Mouse (Mus musculus) thymus, postnatal 14 days (tissue): ENCODE measurements around the gene Cog7.

ENCODE experiments used
- DNase-seq: peaks from one replicate; pipeline ENCODE4 v3.0.0; 2021

Cog7 gene

DNA sequence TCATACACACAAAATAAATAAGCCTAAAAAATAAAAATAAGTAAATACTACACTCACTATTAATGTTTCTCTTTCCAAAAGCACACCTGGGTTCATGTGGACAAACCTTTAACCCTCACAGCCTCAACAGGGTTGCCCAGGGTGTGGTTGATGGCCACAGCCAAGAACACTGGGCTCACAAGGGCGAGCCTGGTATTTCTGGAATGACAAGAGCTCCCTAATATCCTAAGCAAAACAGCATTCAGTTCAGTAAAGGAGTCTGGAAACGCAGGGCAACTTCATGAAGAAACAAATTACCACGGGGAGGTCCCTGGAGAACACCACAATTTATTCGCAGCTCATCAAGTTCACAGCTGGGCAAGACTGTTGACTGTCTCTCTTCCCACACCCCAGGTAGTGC lies 34.0 kb downstream of the Cog7 start:
- DNase-seq, result no peak

DNA sequence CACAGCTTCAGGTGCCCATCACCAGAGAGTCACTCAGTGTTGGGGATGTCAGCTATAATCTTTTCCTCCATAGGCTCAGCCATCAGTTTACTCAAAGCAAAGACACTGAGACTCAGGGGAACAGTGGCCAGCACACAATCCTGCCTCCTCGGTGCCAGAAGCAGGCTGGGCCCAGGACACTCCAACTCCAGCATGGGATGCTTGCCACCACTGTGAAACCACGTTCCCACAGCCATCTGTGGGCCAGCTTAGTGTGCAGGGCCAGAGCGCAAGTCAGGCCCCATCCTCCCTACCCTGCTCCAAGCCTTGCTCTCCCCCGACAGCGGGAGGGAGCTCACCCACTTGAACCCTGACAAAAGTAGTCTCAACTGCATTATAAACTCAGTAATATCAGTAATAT lies 35.3 kb downstream of the Cog7 start:
- no peak for DNase-seq

DNA sequence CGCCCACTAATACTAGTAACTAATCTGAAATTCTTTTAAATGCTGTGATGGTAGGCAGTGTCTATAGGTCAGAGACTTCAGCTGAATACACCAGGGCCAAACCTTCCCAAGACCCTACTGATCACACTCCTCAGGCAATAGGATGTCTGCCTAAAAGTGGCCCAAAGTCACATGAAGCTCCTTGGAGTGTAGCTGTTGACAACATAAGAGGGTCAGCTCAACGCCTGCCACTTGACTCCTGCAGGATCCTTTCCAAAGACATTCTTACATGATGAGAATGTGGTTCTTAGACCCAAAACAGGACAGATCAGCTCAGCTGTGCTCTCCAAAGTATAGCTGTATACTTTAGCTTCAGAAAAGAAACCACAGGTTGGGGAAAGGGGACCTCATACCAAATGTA lies 39.1 kb downstream of the Cog7 start:
- DNase-seq, result no peak

DNA sequence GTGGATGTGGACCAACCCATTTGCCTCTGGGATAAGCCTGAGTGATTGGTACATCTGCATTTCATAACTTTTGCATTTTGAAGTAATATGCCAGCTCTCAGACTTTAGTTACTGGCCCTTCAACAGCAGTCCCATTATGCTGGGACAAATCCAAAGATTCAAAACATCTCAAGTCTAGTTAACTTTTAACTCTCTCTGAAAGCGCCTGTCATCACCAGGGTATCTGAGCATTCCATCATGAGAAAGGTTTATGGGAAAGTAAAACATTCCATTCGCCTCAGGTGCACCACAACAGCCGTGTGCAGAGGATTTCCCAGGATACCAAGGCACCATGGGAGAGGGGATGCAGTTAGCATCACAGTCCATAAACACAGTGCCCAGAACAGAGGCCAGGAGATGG lies 39.9 kb downstream of the Cog7 start:
- no peak for DNase-seq

DNA sequence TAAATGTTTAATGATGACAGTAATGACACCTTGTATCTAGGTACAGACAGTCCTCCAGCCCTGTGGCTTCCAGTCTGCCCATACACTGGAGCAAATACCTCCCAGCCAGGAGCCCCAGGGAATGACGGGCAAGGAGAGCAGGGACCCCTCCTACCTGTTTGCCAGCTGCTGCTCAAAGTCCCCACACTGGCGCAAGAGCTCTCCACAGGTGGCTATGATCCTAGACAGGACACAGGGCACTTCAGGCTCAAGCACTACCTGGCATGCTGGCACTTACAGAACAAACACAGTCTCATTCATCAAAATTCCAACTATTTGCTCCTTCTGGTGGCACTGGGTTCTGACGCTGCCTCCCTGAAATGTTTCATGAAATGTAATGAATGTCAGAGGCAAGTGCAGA lies 40.5 kb downstream of the Cog7 start:
- DNase-seq, result no peak

DNA sequence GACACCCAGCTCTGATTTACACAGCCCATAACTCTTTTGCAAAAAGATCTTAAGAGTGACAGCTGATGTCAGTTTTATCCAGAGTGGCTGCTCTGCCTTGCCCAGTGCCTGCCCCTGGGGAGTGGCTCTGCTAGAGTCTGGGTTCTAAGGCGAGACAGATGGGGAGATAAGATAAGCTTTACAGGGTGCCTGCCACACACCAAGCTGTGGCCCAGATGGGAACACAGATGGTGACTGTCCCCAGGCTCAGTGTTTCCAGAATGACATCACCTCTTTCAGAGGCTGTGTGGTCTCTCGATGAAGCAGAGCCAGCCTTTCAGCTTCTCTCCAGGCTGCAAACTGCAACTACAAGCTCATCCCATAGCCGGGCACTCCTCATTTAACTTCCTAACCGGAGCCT lies 41.8 kb downstream of the Cog7 start:
- no peak for DNase-seq

DNA sequence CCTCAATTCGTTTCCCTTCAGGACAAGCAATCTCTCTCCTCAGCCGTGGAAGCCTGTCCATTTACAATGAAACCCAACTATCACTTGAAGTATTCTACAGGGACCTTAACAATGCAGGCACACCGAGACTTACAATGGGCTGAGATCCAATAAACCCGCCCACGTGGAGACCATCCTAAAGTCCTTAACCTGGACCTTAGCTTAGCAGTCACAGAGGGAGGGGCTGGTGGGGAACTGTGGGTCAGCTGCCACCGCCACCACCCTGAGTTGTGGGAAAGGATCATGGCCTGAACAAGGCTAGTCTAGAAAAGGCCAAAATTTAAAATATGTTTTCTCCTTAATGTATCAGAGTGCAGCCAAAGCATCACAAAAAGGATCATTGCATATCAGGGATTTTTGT lies 42.3 kb downstream of the Cog7 start:
- no peak for DNase-seq

DNA sequence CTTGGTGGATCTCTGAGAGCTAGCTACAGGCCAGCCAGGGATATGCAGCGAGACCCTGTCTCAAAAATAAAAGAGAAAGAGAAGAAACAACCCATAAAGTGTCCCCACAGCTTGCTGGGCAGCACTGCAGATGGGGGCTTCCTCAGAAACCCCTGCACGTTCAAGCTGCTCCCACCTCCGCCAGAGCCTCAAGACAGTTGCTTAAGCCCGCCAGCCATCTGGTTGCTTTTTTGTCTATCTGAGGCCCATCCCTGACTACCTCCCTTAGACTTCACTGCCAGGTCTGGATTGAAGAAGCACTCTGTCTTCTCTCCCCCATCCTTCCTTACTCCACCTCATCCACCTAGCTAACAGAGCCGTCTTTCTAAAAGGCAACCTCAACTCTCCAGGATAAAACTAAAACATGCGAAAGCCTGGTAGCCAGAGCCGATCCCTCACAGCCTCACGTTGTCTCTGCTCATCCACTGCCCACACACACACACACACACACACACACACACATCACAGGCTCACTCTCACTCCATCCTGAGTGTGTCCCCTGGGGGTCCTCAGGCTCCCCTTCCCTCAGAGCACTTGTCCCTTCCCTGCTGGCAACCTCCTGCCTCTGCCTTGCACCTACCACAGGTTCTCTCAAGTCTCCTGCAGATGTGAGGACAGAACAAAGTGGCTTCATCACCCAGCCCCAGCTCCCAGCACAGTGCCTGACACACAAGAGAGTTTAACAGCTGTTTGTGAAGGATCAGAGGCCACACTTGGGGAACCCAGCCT lies 43.2 kb downstream of the Cog7 start:
- DNase-seq, result no peak

DNA sequence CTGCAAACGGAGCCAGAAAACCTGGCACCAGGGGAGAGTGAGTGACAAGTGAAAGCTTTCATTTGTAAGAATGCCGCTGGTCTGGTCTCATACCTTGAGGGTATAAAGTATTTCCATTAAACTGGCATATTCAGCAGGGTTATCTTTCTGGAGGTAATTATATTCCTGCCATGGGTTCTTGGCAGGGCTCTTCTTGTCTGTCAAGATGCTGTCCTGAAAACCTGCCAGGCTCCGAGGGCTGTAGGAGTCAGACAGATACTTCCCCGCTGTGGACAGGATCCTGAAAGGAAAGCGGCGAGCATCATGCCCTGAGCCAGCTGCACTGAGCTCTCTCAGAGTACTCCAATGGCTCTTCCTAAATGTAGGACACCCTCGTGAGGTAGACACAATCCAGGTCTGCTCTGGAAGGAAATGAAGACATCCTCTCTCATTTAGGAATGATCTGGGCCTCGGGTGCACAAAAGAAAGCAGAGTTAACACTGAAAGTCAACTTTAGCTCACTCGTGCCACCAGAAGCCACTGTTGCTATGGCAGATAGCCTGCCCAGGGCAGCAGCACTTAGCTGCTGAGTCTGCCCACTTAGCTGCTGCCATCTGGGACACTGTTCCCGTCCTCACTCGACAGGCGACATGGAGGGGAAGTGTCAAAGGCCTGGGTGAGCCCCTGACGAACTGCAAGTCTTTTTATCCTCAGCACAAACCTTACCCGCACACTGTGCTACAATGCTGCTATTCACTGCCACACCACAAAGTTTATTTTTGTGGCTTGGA lies 44.5 kb downstream of the Cog7 start:
- no peak for DNase-seq

DNA sequence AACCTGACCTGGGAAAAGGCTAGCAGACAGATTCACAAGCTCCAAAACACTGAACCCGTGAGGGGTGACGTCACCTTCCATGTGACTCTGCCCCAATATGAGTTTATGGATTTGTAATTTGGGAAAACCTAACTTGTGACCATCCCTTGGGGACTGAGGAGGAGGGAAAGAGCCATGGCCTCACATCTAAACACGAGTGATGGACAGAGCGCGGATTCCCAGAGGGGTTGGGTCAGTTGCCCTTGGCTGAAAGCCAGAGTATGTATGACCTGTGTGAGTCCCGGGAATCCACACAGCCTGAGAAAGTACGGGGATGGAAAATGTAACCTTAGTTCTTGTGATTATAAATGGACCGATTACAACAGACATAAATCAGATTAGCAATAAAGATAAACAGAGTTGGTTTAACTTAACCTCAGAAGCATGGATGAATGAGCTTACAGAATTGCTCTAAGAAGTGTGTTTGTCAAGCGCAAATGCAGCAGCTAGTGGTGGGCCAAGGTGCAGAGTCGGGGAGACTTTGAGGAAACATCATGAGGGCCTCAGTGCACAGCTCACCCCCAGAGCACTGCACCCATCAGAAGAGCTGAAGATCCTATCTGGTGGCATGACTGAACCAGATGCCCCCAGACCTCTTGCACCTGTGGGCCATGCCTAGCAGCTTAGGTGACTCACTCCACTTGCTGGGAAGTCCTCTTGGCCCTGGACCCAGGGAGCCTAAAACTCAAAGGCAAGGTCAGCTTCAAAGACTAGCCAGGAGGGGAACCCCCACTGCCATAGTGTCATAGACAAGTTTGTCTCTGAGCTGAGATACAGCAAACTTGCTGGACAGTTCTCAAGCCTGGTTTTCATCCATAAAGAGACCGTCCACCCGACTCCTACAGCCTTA lies 45.4 kb downstream of the Cog7 start:
- DNase-seq, result no peak

DNA sequence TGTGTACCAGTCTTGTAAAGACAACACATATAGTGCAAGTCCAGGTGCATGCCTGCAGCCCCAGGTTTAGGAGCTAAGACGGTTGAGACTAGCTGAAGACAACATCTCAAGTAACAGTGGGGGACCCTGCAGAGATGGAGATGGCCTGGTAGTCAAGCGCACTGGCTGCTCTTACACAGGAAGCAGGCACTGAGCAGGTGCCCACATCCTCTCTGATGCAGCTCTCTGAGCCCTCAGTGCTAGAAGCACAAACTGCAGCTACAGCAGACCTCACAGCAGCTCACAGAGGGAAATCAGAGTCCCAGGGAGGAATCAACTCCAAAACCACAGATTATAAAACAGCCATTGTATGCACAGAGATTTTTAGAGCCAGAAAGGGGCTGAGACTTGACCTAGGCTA lies 47.2 kb downstream of the Cog7 start:
- peak; percentile 58 for DNase-seq

DNA sequence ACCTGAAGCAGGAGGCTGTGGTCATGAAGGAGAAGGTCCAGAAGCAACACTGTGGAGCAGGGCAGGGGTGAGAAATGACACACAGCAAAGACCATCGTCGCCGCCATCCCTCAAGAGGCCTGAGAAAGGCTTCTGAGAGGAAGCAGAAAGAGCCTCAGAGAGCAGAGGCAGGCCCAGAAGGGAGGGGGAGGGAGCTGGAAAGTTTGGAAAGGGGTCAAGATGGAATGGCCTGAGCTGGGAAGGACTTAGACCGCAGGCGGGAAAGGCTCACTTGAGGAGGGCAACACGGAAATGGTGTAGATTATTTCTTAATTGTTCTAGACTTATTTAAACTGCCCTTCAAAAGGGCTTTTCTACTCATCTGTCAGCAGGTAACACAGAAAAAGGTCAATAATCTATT lies 47.8 kb downstream of the Cog7 start:
- DNase-seq, result no peak

DNA sequence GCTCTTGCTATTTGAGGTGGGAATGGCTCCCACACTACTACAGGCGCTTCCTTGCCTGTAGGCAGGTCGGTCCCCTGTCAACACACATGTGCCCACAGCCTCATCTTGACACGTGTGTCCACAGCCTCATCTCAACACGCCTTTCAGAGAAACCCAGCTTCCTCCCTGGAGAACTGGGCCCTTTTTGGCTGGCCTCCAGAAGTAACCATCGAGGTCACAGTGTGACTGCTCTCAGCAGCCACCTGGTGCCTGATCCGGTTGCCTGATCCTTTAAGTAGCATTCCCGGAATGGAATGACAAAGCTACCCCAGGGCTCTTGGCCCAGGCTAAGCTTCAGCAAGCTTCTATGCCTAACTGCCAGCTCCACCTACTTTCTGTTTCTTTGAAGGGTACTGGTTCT lies 50.3 kb downstream of the Cog7 start:
- no peak for DNase-seq

DNA sequence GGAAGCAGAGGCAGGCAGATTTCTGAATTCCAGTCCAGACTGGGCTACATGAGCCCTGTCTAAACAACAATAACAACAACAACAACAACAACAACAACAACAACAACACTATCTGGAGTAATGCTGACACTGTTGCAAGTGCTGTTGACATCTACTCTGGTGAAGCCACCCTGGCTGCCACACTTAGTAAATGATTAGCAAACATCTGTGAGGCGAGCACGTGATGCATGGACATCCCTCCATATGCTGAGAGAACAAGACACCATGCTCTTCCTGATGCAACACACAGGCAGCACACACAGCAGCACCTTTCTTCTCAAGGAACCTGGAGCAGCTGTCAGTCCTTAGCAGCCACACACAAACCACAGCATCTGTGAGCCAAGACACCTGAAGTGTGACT lies 53.6 kb downstream of the Cog7 start:
- DNase-seq, result no peak

DNA sequence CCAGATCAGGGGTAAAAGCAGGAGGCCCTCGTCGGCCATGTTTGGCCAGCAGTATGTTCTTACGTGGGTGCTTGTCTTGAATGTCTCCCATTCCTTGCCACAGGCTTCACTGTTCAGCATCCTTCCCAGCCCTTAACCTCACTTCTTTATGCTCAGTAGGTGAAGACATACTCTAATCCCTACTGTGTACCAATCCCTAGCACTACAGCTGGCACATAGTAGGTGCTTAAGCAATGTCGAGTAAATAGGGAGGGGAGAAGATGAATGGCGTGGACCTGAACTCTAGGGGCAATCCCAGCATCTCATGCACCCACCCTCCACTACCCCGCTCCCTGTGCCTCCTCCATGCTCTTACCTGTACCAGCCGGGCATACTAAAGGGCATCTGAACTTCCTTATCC lies 57.1 kb downstream of the Cog7 start:
- DNase-seq, result no peak

DNA sequence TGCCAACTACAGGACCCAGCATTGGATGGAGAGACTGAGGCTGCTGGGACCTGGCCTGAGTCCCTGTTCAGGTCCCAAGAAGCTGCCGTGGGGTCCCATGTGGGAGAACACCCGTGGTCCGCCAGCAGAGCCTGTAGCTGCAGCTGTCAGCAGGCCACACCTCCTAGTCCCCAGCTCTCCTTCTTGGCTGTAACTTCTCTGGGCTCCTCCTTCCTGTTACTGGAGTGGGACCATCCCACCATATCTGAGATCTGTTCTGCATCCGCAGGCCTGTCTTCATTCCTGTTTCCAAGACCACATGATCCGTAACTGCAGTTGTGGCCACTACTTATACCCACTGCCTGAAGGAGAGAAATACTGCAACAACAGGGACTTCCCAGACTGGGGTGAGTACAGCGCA lies 67.6 kb downstream of the Cog7 start:
- no peak for DNase-seq

DNA sequence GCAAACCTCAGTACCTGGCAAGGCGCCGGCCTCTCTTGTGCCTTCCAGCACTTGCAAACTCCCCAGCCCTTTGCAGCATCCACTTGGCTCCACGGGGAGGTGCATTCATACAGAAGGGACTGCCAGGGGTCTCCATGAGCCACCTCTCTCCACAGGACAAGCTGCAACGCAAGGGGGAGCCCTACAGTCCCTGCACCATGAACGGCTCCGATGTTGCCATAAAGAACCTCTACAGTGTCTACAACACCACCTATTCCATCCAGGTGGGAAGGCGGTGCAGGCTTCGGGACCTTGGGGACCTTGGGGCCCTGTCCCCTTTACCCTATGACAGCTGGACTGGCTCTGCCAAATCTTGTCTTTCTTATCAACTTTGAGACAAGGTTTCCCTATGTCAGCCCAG lies 69.3 kb downstream of the Cog7 start:
- peak; percentile 21 for DNase-seq

DNA sequence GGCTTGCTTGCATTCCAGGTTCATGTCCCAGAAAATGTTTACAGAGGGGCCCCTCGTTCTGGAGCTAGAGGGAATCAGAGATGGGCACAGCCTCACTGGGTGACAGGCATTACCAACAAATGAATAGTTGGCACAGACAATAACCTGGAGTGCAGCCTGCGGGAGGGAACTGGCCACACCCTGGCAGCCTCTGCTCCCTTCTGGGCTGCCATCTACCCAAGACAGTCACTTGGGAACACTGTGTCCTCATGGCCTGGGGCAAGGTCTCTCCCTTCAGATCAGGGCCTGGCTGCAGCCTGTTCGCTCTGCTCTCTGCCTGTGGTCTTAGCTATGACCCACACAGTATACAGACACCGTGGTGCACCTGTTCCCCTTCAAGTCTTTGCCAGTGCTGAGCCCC lies 74.6 kb downstream of the Cog7 start:
- no peak for DNase-seq

DNA sequence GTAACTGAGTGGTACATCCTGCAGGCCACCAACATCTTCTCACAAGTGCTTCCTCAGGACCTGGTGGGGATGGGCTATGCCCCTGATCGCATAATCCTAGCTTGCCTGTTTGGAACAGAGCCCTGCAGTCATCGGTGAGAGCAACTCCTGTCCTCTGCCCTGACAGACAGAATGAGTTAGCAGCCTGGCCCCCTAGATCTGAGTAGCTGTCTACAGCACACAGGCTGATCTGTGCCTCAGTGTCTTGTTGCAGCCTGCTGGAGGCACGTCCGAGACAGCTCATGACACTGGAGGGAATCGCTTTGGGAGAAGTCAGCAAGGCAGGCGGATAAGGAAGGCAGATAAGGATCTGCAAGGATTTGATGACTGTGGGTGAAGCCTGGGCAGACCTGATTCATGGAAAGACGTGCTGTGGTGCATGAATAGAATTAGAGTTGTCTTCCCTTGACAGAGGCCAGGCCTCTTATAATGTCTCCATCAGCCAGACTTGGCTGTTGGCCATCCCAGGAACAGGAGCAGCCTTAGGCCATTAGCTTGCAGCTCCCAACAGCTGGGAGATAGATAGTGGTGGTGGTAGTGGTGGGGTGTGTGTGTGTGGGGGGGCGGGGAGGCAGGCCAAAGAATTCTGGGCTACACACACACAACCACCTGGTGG lies 78.6 kb downstream of the Cog7 start:
- DNase-seq, result no peak

DNA sequence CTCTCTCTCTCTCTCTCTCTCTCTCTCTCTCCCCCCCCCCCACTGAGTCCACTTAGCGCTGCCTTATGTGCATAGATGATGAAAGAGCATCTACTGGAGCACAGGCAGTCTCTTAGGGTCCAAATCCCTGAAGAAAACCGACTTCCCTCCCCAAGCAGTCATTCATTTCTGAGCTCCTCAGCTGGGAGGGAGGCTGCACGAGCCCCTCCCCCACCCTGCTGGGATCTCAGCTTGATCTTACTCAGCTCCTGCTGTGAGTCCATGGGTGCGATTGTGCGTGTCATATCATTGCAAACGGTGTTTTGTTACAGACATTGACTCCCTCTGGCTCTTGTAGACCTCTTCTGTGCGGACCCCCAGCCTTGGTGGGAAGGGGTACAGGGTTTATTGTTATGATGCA lies 81.6 kb downstream of the Cog7 start:
- DNase-seq, result no peak

DNA sequence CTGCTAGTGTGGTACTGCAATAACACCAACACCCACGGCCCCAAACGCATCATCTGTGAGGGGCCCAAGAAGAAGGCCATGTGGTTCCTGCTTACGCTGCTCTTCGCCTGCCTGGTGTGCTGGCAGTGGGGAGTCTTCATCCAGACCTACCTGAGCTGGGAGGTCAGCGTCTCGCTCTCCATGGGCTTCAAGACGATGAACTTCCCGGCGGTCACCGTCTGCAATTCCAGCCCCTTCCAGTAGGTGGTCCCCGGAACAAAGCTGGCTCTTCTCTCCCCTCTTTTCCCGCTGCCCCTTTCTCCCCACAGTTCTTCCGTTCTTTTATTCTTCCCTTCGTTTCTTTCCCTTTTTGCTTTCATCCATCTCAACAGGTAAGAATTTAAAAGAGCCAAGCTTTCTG lies 82.2 kb downstream of the Cog7 start:
- DNase-seq, result peak; percentile 53

DNA sequence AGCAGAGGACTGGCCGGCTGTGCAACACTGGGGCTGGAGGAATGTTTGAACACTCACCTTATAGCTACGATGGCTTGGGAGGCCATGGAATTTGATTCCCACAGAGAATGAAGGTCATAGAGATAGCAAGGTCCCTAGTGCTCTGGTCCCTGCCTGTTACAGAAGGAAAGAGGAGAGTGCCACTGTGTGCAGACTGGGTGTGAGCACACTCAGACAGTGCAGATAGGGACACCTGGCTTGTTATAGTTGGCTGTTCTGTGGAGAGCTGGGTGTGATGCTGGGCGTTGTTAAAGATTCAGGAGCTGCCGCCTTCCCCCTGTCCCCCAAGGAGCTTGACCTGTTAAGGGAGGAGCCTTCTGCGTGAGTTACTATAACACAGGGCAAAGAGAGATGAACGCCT lies 84.8 kb downstream of the Cog7 start:
- DNase-seq, result no peak
